Mouse (Mus musculus) monocyte, adult 5-6 weeks (primary cell): ENCODE results near the gene Npm3. TPM values are rescaled to one million over a fixed set of nuclear protein-coding genes. Genes with fewer than 3 reads are reported as not detected.

Experiments
- ATAC-seq: fragments of 153-309, 156-312 bp; replicated peaks from 2 replicates; pipeline ENCODE4 v1.8.0; 2017; ENCODE audit warnings: mild to moderate bottlenecking; ENCODE audit not compliant: low TSS enrichment, insufficient number of reproducible peaks, severe bottlenecking, poor library complexity, low FRiP score
- total RNA-seq: library from RNA; stranded (forward); fragments of 200-1000, 200-491, 200-594 nt; gene quantifications from 3 replicates; pipeline ENCODE4 v1.2.3, GENCODE M21; 2017

Npm3 gene
- total RNA-seq, 1 experiment from 2014 or later, result 54.3 TPM

GRCm38 (mm10) chr19:45771501-45771900 lies 22.1 kb upstream of the Npm3 start:
- ATAC-seq, result no peak

GRCm38 (mm10) chr19:45760810-45761209 lies 11.4 kb upstream of the Npm3 start:
- no peak for ATAC-seq

- ATAC-seq, result no peak
These were observed 9.3 kb upstream of the Npm3 start for GRCm38 (mm10) chr19:45758671-45759070.

GRCm38 (mm10) chr19:45753551-45753950 lies 4.2 kb upstream of the Npm3 start:
- ATAC-seq, result no peak

DNA sequence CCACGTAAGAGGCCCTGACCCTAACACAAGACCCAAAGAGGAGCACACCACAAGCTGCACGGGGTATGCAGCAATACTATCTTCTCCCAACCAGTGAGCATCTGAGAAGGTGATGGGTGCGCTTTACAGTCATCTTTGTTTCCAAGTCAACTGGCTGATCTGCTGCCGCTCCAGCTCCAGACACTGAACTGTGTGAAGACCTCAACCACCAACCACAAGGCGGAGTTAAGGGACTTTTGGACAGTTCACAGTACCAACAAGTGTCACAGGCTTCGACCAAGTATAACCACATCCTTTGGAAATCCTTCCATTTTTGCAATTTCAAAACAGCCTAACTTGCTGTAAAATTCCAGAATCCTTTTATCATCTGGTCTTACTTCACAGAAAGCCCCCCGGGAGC lies 2.5 kb upstream of the Npm3 start:
- ATAC-seq, result no peak

GRCm38 (mm10) chr19:45748691-45749242 lies 624 bp downstream of the Npm3 start:
- ATAC-seq, result 0 out of 2 replicates have a peak, but pooled peaks have one; percentile 4

GRCm38 (mm10) chr19:45748206-45748605 lies 1.2 kb downstream of the Npm3 start:
- ATAC-seq, result no peak

GRCm38 (mm10) chr19:45747028-45747867 lies 2.1 kb downstream of the Npm3 start:
- ATAC-seq, result peak; percentile 51

GRCm38 (mm10) chr19:45746153-45747020 lies 3.0 kb downstream of the Npm3 start:
- peak; percentile 45; the same call in 1 of the 2 replicates for ATAC-seq

DNA sequence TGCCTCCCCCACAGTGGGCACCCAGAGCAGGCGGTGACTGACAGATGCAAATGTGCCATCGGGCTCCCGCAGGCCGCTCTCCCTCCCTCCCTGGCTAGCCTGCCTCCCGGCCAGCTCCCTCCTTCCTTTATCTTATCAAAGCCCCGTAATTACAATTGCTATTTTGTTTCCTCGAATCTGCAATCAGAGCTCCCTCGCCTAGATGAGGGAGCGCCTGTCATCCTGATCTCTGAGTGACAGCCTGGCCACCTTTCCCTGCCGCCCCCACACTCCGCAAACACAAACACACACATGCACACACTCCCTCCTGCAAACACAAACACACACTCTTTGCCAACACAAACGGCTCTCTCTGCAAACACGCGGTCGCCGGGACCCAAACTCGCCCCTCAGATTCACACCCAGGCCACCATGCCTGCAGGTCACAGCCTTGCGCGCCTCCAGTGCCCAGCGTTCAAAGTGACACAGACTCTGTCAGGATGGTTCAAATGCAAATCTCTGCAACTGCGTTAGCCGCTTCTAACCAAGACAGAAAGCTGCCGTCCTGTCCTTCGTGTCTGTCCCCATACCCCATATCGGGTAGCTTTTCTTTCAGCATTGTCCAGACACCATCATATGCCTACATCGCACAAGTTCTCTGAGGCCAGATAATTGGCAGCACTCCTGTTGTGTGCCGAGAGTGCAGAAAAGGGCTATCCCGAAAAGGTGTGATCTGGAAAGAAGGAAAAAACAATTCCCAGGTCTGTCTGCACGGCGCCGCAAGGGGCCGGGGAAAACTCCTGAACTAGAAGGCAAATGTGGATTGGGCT lies 3.8 kb downstream of the Npm3 start:
- no peak for ATAC-seq

DNA sequence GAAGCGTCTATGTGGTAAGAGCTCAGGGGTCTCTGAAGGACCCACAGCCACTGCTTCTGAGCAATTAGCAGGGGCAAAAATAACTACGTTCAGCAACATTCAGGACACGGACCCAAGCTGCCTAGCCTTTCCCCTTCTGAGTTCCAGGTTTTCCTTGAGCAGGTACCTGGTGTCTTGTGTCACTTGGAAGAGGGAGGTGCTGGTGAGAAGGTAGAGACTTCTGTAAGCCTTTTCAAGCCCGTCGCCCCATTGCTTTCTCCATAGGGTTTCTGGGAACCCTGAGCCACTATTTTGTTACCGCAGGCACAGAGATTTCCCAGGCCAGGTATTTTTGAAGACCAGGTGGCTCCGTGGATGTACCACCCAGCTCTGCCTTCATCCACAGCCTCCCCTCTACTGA lies 5.8 kb downstream of the Npm3 start:
- ATAC-seq, result no peak

- no peak for ATAC-seq
These were observed 6.3 kb downstream of the Npm3 start for GRCm38 (mm10) chr19:45742984-45743575.

DNA sequence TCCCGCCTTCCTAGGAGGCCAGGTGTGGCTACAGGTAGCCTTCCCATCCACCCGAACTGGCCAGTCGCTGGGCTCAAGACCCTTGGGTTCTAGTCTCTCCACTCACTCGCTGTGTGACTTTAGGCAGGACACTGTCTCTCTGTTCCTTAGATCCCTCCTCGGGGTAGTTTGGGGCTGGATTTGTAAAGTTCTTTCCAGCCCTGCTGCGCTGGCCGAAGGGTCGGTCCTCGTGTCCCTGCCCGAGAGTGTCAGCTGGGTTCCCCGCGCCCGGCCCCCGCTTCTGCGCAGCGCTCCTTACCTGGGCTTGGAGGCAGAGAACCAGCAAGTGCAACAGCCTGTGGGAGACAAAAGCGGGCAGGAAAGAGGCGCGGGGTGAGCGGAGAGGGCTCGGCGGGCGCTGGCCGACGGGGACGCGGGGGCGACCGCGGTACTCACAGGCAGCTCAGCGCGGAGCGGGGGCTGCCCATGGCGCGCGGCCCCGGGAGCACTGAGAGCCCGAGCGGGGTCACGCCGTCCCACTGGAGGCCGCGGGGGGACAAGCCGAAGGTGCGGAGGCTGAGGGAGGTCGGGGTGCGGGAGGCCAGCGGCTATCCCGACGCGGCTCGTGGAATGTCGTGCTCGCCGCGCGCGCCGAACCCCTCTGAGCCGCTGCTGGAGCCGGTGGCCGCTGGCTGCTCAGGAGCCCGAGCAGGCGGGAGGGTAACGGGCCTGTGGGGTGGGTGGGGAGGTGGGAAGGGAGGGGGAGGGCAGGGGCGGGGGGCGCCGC lies 7.0 kb downstream of the Npm3 start, which contains the start of gene Fgf8:
TSS of gene Fgf8 (minus strand) at position 698 of the 766 bp plus-strand sequence.
- ATAC-seq, result no peak

DNA sequence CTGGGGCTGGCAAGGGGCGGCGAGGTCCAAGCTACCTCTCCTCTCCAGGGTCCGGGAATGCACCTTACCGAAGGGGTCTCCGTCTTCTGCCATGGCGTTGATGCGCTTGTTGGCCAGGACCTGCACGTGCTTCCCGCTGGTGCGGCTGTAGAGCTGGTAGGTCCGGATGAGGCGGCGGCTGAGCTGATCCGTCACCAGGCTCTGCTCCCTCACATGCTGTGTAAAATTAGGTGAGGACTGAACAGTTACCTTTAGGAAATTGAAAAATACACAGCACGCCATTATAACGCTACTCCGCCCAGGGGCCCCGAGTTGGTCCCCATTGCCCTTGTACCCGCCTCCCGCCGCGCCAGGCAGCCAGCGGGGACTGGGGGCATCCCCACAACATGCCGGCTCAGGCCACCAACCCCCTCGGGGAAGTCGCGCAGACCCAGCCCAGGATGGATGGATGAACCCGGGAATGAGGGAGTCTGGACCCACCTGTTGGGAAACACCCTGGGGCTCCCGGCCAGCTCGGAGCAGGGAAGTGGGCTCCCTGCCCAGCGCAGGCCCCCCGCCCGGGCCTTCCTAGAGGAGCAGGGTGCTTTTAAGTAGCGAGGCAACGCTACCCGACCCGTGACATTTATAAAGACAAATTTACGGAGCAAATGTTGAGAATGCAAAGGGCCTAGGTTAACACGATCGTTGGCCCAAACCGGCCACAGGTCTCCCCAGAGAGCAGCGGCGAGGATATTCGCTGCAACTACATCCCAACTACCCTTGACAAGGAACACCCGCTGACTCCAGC lies 7.8 kb downstream of the Npm3 start:
- no peak for ATAC-seq

- ATAC-seq, result no peak
These were observed 8.6 kb downstream of the Npm3 start for GRCm38 (mm10) chr19:45740817-45741216.

DNA sequence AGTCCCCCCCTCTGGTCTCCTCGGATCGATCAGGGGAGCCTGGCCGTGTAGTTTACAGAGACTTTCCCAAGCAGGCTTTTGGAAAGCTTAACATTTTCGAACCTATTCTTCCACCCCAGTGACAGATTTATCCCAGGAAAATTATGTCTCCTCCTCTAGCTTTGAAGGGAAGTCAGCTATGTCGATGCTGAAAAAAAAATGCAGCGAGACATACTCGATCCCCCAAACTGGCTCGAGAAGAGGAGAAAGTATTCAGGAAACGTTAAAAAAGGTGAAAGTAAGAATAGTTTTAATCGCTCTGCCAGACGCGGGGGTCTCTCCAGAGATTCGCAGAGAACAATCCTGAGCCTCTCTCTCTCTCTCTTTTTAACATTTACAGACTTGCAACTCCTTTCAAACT lies 9.2 kb downstream of the Npm3 start:
- no peak for ATAC-seq

GRCm38 (mm10) chr19:45738521-45738920 lies 10.9 kb downstream of the Npm3 start:
- ATAC-seq, result no peak
